Mouse (Mus musculus) urinary bladder, postnatal 25 days (tissue): ENCODE measurements around the gene Tsnaxip1.

Experiments
- DNase-seq: peaks from one replicate; pipeline ENCODE4 v3.0.0; 2022; ENCODE audit warnings: low spot score

The Tsnaxip1 gene

DNA sequence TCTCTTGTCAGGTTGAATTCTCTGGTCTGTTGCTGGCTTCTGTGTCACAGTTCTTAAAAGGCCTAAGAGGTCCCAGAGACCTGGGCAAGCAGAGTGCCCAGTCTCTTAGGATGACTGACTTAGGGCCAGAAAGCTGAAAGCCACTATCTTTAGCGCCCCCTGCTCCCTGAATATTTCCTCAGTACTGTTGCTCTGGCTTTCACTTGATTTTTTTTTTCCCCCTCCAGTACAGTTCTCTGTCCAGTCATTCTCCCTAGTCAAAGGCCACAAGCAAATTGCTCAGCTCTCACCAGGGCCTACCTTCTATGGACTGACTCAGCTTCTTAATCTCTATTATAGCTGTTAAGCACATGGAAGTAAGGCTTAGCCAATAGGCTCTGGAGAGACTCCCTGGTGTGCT is 34.4 kb downstream of the Tsnaxip1 start:
- DNase-seq, result no peak

- DNase-seq, result no peak
Observed at GRCm38 (mm10) chr8:105866364-105867029, 39.0 kb downstream of the Tsnaxip1 start.

DNA sequence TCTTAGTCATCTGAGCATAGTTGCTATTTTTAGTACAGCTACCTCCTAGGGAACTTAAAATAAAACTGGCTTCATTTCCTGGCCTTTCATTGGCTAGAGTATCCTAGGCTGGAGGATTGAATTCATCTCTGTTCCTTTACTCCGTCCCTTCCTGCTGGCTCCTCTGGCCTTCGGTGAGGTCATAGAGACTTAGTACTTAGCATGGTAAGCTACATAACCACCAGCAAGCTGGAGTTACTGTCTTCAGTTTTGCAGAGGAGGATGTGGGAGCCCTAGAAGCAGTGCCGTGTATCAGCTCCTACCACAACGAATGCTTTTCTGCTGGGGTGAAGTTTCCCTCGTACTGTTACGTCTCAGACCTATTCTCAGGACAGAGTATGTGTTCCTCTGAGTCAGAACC is 46.8 kb downstream of the Tsnaxip1 start:
- DNase-seq, result no peak

DNA sequence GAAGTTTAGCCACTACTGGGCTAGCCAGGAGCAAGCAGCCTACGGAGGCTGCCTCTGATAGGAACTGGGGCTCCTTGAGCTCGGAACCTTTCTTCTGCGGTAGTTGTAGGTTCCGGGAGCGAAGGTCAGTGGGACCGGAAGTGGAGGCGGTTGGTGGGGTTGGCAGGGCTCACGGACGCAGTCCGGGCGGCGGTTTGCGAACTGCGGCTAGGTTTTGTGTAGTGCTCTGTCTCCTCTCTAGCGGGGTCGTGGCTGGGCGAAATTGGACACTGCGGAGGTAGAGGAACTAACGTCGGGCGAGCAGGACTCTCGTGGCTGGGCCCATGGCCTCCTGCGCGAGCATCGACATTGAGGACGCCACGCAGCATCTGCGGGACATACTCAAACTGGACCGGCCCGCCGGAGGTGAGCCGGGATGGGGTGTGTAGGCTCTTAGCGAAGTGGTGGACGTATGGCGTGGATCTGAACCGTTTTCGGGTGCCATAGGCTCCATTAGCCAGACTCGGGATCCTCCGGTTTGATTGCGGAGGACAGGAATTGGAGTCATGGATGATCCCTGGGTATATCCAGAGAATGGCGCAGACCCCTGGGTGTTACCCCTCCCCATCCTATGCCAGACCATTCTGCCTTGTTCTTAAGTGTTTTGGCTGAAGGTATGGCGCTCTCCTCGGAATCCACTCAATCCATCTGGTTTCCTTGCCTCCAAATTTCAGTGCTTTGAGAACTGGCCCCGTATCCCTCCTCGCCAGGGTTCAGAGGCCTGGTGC is 53.4 kb downstream of the Tsnaxip1 start, which contains the start of gene Edc4:
Edc4 (plus strand) TSS at position 128 of the 767 bp plus-strand sequence.
- DNase-seq, result peak; percentile 82

- no peak for DNase-seq
Observed at GRCm38 (mm10) chr8:105889756-105890465, 62.4 kb downstream of the Tsnaxip1 start.

- no peak for DNase-seq
Observed at GRCm38 (mm10) chr8:105890870-105891269, 63.3 kb downstream of the Tsnaxip1 start.

DNA sequence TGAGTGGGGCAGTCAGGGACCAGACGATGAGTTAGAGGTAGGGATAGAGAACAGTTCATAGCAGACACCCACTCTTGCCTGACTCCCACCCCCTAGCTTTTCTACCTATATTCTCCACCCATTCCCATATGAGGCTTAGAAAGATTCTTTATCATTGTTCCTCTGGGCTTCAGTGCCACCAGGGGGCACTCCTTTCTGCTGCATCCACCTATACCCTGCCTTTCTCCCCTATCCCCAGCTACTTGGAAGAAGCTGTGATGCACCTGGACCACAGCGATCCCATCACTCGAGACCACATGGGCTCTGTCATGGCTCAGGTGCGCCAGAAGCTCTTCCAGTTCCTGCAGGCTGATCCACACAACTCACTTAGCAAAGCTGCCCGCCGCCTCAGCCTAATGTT is 64.9 kb downstream of the Tsnaxip1 start:
- no peak for DNase-seq

DNA sequence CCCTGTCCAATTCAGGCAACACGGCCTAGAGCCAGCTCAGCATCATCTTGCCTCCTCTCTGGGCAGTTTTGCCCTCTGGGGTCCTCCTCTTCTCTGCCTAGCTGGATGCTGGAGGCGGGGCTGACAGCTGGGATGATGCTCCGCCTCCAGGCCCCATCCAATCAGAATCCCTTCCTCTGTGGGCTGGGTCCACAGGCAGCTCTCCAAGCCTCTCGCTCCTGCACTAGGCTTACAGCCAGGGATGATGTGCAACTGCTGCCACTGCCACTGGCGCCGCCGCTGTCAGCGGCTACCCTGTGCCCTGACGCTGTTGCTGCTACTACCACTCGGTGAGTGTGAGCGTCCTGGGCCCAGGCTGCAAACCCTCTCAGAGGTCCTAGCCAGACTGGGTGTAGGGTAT is 65.8 kb downstream of the Tsnaxip1 start, which contains the start of gene Nrn1l:
Nrn1l (plus strand) TSS at position 229 of the 400 bp plus-strand sequence.
- DNase-seq, result peak; percentile 39
